Mouse (Mus musculus) CH12.LX (cell line): ENCODE results near the gene Slc34a1.
"Not testable (repeated sequence)": the region's sequence is repeated elsewhere in the genome, so short reads cannot be mapped to it uniquely, and the experiment has no call there.

Experiments used
- CTCF ChIP-seq, 2 experiments: IDR thresholded peaks in 1 of 2; conservative IDR thresholded peaks in 1 of 2; 2 replicates each; pipeline ENCODE4 v1.5.1; 2011 to 2012; ENCODE audit warnings: low read depth in 2 of 2, low read length in 2 of 2, improper control_type of control experiment in 1 of 2, inconsistent platforms in 1 of 2, mild to moderate bottlenecking in 1 of 2, moderate library complexity in 1 of 2
- GABPA ChIP-seq: IDR thresholded peaks from 2 replicates; pipeline ENCODE4 v1.6.1; 2012; ENCODE audit warnings: low read depth, low read length, improper control_type of control experiment, inconsistent platforms; ENCODE audit not compliant: insufficient replicate concordance
- MAFK ChIP-seq: IDR thresholded peaks from 2 replicates; pipeline ENCODE4 v1.6.1; 2011; ENCODE audit warnings: low read length, improper control_type of control experiment; ENCODE audit not compliant: insufficient replicate concordance
- MAX ChIP-seq: IDR thresholded peaks from 2 replicates; pipeline ENCODE4 v1.6.1; 2011; ENCODE audit warnings: low read length, improper control_type of control experiment
- POLR2A ChIP-seq: IDR thresholded peaks from 2 replicates; pipeline ENCODE4 v1.6.1; 2011; ENCODE audit warnings: low read depth, mild to moderate bottlenecking, improper control_type of control experiment, low read length

- TF ChIP-seq CTCF (conservative IDR thresholded peaks at IDR 0.05 in 1 of 2, IDR thresholded peaks at IDR 0.05 in 1 of 2; ENCODE audit: low read depth in 2 of 2, low read length in 2 of 2); GABPA; MAX; MAFK; POLR2A: not testable (repeated sequence)
These were observed 39.2 kb downstream of the Slc34a1 start for GRCm38 (mm10) chr13:55437111-55437629.
